Mouse (Mus musculus) ES-Bruce4 (cell line): ENCODE results near the gene Il23r. TPM values are rescaled to one million over a fixed set of nuclear protein-coding genes. Genes with fewer than 3 reads are reported as not detected.
A peak's percentile ranks its signal among the peaks of the same experiment; 100 is the strongest.

Experiments used
- H3K27ac ChIP-seq: 2 replicates; pipeline ENCODE4 v1.5.1; 2012; ENCODE audit warnings: low read length, inconsistent platforms; ENCODE audit not compliant: insufficient read depth
- H3K27me3 ChIP-seq: 2 replicates; pipeline ENCODE4 v1.6.1; 2012; ENCODE audit warnings: mild to moderate bottlenecking, low read length, inconsistent platforms; ENCODE audit not compliant: control insufficient read depth, poor library complexity, insufficient read depth, severe bottlenecking
- H3K36me3 ChIP-seq: 2 replicates; pipeline ENCODE4 v1.6.1; 2012; ENCODE audit warnings: inconsistent platforms, mild to moderate bottlenecking, low read length, moderate library complexity; ENCODE audit not compliant: control insufficient read depth, poor library complexity, insufficient read depth, severe bottlenecking
- H3K4me1 ChIP-seq: one replicate; pipeline ENCODE4 v1.8.1; 2011; ENCODE audit warnings: low read length; ENCODE audit not compliant: control insufficient read depth, insufficient read depth
- H3K4me3 ChIP-seq: 2 replicates; pipeline ENCODE4 v1.5.1; 2011; ENCODE audit warnings: low read depth, mild to moderate bottlenecking, low read length
- H3K9ac ChIP-seq: 2 replicates; pipeline ENCODE4 v1.6.1; 2012; ENCODE audit warnings: low read depth, mild to moderate bottlenecking, inconsistent platforms; ENCODE audit not compliant: poor library complexity, severe bottlenecking
- H3K9me3 ChIP-seq: replicated peaks from 2 replicates; pipeline ENCODE4 v1.6.1; 2012; ENCODE audit warnings: mild to moderate bottlenecking, low read length, inconsistent platforms; ENCODE audit not compliant: control insufficient read depth, poor library complexity, insufficient read depth, severe bottlenecking
- CTCF ChIP-seq: IDR thresholded peaks from one replicate; pipeline ENCODE4 v1.8.1; 2011; ENCODE audit warnings: low read depth, low read length
- EP300 ChIP-seq: IDR thresholded peaks from 2 replicates; pipeline ENCODE4 v1.6.1; 2011; ENCODE audit warnings: low read depth, low read length; ENCODE audit not compliant: insufficient read depth
- POLR2A ChIP-seq: IDR thresholded peaks from one replicate; pipeline ENCODE4 v1.8.1; 2011; ENCODE audit warnings: low read length; ENCODE audit not compliant: insufficient read depth
- polyA plus RNA-seq: library from polyadenylated mRNA; stranded (reverse); fragments of >200 nt; gene quantifications from 2 replicates; pipeline ENCODE4 v1.2.4, GENCODE M21; 2011; ENCODE audit warnings: low read depth; ENCODE audit not compliant: missing spikeins, insufficient read depth, insufficient read length

Il23r gene
- polyA plus RNA-seq, 1 experiment, result not detected

DNA sequence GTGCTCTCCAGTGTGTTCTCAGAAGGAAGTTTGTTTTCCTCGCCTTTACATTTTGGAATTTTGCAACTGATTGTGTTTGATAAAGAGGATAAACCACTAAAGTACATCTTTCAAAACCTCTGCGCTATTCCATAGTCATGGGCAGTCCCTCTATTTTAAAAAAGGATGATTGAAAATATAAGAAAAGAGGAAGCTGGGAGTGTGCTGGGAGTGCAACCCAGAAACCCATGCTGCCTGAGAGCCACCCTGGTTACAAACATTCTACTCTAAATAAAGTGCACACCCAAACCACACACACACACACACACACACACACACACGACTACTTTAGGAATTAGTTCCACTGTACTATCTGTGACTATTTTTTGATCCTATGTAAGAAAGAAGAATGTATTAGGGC is 75.1 kb downstream of the Il23r start:
- Histone ChIP-seq H3K9ac (no peak overlapping the region), H3K4me3 (no peak overlapping the region), H3K4me1 (no peaks in the 10 kb centered on the region), H3K27ac (no peak overlapping the region), H3K9me3 (no peaks in the 10 kb centered on the region), H3K36me3 (no peaks in the 10 kb centered on the region), H3K27me3 (no peaks in the 10 kb centered on the region)
- no peak for TF ChIP-seq POLR2A
- no peak for TF ChIP-seq CTCF
- no peak for TF ChIP-seq EP300

DNA sequence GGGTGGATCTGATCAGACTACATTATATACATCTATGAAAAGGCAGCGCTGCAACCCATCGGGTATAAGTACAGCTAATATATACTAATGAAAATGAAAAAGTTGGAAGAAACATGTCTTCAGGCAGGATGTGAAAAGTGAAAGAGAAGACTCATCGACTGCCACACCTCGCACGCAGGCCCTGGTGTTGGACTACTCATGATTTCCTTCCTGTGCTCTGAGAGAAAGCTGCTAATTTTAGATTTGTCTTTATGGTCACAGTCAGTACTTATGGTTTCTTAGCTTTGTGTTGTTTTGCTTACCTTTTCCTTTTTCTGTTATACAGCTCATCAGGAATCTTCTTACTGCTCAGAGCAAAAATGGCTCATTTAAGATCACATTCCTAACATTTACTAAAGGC is 76.4 kb downstream of the Il23r start:
- Histone ChIP-seq H3K9ac (no peak overlapping the region), H3K4me1 (no peaks in the 10 kb centered on the region), H3K9me3 (no peaks in the 10 kb centered on the region), H3K4me3 (no peak overlapping the region), H3K27ac (no peak overlapping the region), H3K27me3 (no peaks in the 10 kb centered on the region), H3K36me3 (no peaks in the 10 kb centered on the region)
- no peak for TF ChIP-seq EP300
- no peak for TF ChIP-seq POLR2A
- TF ChIP-seq CTCF, result no peak

DNA sequence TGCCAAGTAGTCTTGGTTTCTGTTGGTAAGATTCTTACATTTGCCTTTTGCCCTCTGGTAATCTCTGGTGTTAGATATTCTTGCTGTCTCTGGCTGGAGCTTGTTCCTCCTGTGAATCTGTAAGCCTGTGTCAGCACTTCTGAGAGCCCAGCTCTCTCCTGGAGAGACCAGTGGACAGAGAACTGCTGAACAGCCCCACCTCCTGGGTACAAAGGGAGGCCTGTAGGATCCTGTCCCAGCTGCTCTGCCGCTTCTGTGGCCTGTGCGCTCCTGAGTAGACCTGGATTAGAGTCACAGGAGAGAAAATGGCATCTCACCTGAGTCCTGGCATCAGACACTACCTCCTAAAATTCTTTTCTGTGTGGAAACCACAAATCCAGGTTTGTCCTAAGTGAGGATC is 78.3 kb downstream of the Il23r start:
- H3K36me3 ChIP-seq, result no peaks in the 10 kb centered on the region
- no peaks in the 10 kb centered on the region for H3K9me3 ChIP-seq
- H3K4me1 ChIP-seq, result no peaks in the 10 kb centered on the region
- H3K4me3 ChIP-seq, result no peak overlapping the region
- H3K9ac ChIP-seq, result no peak overlapping the region
- TF ChIP-seq CTCF (no peak), EP300 (no peak), POLR2A (no peak)
- no peaks in the 10 kb centered on the region for H3K27me3 ChIP-seq
- H3K27ac ChIP-seq, result no peak overlapping the region

DNA sequence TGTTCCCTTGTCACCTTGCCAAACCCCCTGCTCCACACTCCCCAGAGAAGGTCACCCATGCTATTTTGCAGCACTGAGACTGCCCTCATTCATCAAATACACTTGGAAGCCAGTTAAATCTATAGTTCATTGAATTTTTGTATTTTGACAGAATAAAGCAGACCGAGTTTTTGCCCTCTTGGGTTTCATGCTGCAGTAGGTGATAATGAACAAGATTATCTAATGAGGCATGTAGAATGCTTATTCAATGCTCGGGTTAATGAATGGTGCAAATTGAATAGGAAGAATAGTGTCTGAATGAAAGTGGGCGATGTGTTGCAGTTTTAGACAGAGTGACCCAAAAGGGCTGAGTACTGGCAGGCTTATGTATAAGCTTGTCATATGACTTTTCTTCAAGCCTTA is 86.4 kb downstream of the Il23r start:
- Histone ChIP-seq H3K27me3 (no peaks in the 10 kb centered on the region), H3K9ac (no peak overlapping the region), H3K9me3 (peaks cover 5% of the 10 kb centered on the region; the same call in 1 of the 2 replicates), H3K36me3 (no peaks in the 10 kb centered on the region), H3K4me1 (no peaks in the 10 kb centered on the region), H3K4me3 (no peak overlapping the region), H3K27ac (no peak overlapping the region)
- TF ChIP-seq POLR2A (no peak), EP300 (no peak), CTCF (no peak)

DNA sequence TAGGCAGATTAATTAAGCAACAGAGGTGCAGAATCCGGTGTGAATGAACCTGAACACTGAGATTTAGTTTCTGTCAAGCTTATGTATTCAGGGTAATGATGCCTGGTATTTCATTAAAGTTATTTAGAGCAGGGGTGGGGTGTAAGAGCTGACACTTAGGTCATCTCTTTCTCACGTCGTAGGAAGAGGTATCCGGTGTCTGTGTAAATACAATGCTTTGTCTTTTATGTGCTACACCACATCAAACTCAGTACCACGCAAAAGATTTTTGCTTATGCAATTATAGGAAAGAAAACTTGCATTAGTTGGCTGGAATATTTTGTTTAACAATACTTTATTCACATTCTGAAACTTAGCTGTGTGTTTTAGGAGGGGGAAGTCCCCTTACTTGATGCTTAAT is 92.1 kb downstream of the Il23r start:
- Histone ChIP-seq H3K36me3 (no peaks in the 10 kb centered on the region), H3K27ac (no peak overlapping the region), H3K9me3 (peaks cover 5% of the 10 kb centered on the region; the same call in 1 of the 2 replicates), H3K4me1 (no peaks in the 10 kb centered on the region), H3K27me3 (no peaks in the 10 kb centered on the region; the same call in 1 of the 2 replicates), H3K9ac (no peak overlapping the region), H3K4me3 (no peak overlapping the region)
- TF ChIP-seq POLR2A, result no peak
- TF ChIP-seq CTCF, result no peak

DNA sequence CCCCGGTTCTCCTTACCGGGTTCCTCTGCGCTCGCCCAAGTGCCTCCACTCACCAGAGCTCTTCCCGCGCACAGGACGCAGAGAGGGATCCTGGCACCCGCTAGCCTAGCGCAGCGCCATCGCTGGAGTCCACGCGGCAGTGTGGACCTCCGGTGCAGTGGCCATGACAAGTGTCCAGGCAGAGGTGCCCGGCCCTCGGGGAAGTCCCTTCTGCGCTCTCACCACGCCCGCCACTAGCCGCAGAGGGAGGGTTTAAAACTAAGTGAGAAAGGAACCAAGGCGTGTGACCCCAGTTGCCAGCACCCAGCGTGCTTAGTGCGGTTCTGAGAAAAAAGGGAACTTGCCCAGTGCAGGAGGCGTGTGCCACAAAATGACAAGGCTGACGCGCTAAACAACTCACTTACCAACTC is 115.7 kb downstream of the Il23r start, which contains the start of gene Il12rb2:
Gene Il12rb2 (minus strand): TSS at position 207 of the 410 bp plus-strand sequence.
- TF ChIP-seq POLR2A (no peak), CTCF (no peak), EP300 (no peak)
- Histone ChIP-seq H3K36me3 (no peaks in the 10 kb centered on the region), H3K9ac (no peak within 1 kb of the TSS), H3K9me3 (no peaks in the 10 kb centered on the region), H3K27me3 (no peaks in the 10 kb centered on the region), H3K4me3 (peak within 1 kb of the TSS; percentile 21), H3K4me1 (no peaks in the 10 kb centered on the region), H3K27ac (no peak within 1 kb of the TSS)

Other genes starting within 250 kb of the Il23r start
- not detected in 2 replicates for gene Il12rb2, start 115.7 kb downstream of the Il23r start, polyA plus RNA-seq
- 39.5 and 39.9 TPM in 2 replicates for gene Tacstd2, start 43.9 kb upstream of the Il23r start, polyA plus RNA-seq